Mouse (Mus musculus) hindbrain, embryonic 15.5 days (tissue): ENCODE results near the gene Efcab11. TPM values are rescaled to one million over a fixed set of nuclear protein-coding genes. Genes with fewer than 3 reads are reported as not detected.
A peak's percentile ranks its signal among the peaks of the same experiment; 100 is the strongest.

ENCODE experiments used
- ATAC-seq: fragments of 200-750 bp; cut with Nextera tagmentation; 2 replicates; pipeline ENCODE4 v1.8.0; 2017; ENCODE audit warnings: low read depth, moderate number of reproducible peaks, moderate TSS enrichment; ENCODE audit not compliant: low FRiP score
- H3K27ac ChIP-seq: fragments of 300-500 bp; sonication (generic); replicated peaks from 2 replicates; pipeline ENCODE4 v1.5.1; 2015; ENCODE audit warnings: mild to moderate bottlenecking, inconsistent platforms
- H3K27me3 ChIP-seq: fragments of 300-500 bp; sonication (generic); 2 replicates; pipeline ENCODE4 v1.6.1; 2015; ENCODE audit warnings: control low read depth, inconsistent platforms
- H3K36me3 ChIP-seq: fragments of 300-500 bp; sonication (generic); 2 replicates; pipeline ENCODE4 v1.6.1; 2015; ENCODE audit warnings: control low read depth, inconsistent platforms
- H3K4me1 ChIP-seq: fragments of 300-500 bp; sonication (generic); replicated peaks from 2 replicates; pipeline ENCODE4 v1.6.1; 2015; ENCODE audit warnings: control low read depth, inconsistent platforms
- H3K4me2 ChIP-seq: fragments of 300-500 bp; sonication (generic); 2 replicates; pipeline ENCODE4 v1.6.1; 2015; ENCODE audit warnings: moderate library complexity, mild to moderate bottlenecking, inconsistent platforms
- H3K4me3 ChIP-seq: fragments of 300-500 bp; sonication (generic); 2 replicates; pipeline ENCODE4 v1.5.1; 2015; ENCODE audit warnings: mild to moderate bottlenecking, inconsistent platforms
- H3K9ac ChIP-seq: fragments of 300-500 bp; sonication (generic); 2 replicates; pipeline ENCODE4 v1.6.1; 2015; ENCODE audit warnings: inconsistent platforms
- H3K9me3 ChIP-seq: fragments of 300-500 bp; sonication (generic); 2 replicates; pipeline ENCODE4 v1.6.1; 2016; ENCODE audit warnings: control low read depth, inconsistent platforms
- WGBS: fragments of 180-500 bp; shearing (Covaris S2); methylation state at CpG from one replicate; pipeline ENCODE4 v1.1.7; 2015; 5-methylcytosine and 5-hydroxymethylcytosine counted together
- polyA plus RNA-seq: library from polyadenylated mRNA; unstranded; fragments of >200 nt; fragmentation: Nextera tagmentation; extraction: Ambion mirVana; gene quantifications from 2 replicates; pipeline ENCODE4 v1.2.1, GENCODE M21; 2015

Gene Efcab11
- 5.2 and 6.0 TPM in 2 replicates for polyA plus RNA-seq

DNA sequence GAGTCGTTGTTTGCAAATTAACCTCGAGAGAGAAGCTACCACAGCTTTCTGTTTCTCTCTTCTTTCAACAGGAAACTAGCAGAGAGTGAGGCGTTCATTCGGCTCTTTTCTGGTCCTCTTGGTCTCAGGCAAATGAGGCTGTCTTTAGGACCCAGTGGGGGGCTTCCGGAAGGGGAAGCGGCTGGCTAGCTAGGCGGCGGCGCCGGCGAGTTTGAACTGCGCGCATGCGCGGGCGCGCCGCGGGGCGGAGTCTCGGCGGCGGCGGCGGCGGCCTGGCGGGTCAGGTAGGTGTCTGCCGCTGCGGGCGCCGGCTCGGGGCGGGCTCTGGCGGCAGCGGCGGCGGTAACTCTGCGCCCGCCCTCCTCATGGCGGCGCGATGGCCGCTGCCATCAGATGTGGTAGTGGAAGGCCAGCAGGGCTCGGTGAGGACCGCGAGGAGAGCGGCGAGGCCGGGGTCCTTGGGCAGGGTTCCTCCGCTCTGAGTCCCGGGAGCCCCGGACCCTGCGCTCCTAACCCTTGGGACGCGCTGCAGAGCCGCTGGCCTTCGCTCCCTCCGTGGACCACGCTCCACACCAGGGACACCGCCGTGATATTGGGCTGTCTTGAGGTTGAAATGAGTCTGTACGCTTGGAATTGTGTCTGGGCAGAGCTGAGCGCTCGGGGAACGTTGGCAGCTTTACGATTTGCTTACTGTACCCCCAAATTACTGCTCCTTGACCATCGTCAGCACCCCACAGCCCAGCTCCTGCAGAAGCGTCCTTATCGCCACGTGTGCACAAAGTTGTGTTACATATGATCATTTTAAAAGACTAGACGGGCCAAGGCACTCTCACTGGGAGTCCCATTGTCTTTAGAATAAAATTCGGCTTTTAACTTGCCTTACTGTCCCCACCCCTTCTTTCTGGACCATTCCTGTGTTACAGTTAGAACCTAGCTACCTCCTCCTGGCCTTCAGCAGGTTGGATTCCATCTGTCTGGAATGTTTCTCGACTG is at the start of gene Efcab11, which contains the start of gene Tdp1:
Gene Efcab11, minus strand, starts transcription at position 171 of the 993 bp plus-strand sequence.
Gene Tdp1, plus strand, starts transcription at position 249 of the 993 bp plus-strand sequence.
- WGBS, result under 1% methylated on average over 70 of the region's 73 CpGs
- Histone ChIP-seq H3K4me2 (peak within 1 kb of the TSS; percentile 97), H3K4me1 (peaks cover 23% of the 10 kb centered on the region), H3K36me3 (no peaks in the 10 kb centered on the region), H3K9ac (peak within 1 kb of the TSS; percentile 84), H3K27ac (peak within 1 kb of the TSS; percentile 85), H3K9me3 (no peaks in the 10 kb centered on the region), H3K4me3 (peak within 1 kb of the TSS; percentile 93), H3K27me3 (no peaks in the 10 kb centered on the region)
- peak; percentile 85 for ATAC-seq

DNA sequence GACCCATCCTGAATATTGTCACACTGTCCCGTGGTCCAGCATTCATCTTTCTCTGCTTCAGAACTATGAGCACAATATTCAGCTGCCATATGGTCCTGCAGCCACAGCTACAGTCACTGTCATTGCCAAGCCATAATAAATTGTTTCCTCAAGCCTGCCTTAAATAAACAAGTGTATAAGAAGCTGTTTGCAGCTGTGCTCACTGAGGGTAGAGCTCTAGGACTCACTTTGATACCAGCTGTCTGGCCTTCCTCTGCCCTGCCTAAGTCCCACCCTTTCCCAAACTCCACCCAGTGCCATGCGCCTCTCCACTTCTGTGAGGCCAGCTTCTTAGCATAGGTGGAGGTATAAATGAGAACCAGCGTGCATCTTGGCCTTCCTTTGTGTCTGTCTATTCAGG is 49.4 kb upstream of the Efcab11 start:
- Histone ChIP-seq H3K27me3 (no peaks in the 10 kb centered on the region), H3K36me3 (peaks cover 6% of the 10 kb centered on the region; the same call in 1 of the 2 replicates), H3K4me3 (no peak overlapping the region), H3K9me3 (no peaks in the 10 kb centered on the region), H3K4me2 (no peak overlapping the region), H3K27ac (no peak overlapping the region), H3K4me1 (no peaks in the 10 kb centered on the region), H3K9ac (no peak overlapping the region)
- ATAC-seq, result no peak
- 93% methylated on average over 3 of the region's 3 CpGs for WGBS

DNA sequence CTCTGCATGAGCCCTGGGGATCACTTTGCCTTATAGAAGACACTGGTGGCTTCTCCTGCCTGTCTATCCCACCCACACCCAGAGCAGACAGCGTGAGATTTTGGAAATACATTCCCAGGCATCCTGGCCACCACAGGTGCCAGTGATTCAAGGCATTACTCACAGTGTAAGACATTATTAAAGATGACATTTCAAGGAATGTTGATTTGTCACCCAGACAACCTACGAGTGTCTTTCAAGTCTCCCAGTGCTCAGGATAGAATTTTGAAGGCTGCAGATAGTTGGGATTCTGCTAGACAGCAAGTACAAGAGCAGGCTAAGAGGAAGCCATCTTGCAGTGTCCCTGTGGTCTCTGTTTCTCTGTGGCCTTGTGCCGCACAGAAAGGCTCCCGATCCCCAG is 48.0 kb upstream of the Efcab11 start:
- Histone ChIP-seq H3K4me1 (no peaks in the 10 kb centered on the region), H3K4me3 (no peak overlapping the region), H3K27ac (no peak overlapping the region), H3K4me2 (no peak overlapping the region), H3K36me3 (peaks cover 6% of the 10 kb centered on the region), H3K27me3 (no peaks in the 10 kb centered on the region), H3K9me3 (no peaks in the 10 kb centered on the region), H3K9ac (no peak overlapping the region)
- ATAC-seq, result no peak
- WGBS, result 94% methylated on average over 4 of the region's 4 CpGs

DNA sequence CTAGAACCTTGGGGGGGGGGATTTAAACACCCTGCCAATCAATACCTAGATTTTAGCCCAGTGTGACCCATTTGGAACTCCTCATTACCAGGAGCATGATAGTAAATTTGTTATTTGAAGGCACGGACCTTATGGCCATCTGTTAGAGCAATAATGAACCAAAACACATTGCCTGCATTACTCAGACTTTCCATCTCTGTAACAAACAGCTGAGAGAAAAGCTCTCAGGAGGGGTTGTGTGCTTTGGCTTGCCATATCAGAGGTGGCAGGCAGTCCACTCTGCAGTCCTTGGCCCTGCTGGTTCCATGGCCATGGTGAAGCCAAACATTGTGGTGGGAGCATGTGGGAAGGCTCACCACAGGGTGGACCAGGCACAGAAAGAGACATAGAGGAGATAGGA is 44.9 kb upstream of the Efcab11 start:
- Histone ChIP-seq H3K9ac (no peak overlapping the region), H3K4me1 (peaks cover under 1% of the 10 kb centered on the region; the same call in 1 of the 2 replicates), H3K36me3 (peaks cover 11% of the 10 kb centered on the region), H3K9me3 (no peaks in the 10 kb centered on the region), H3K4me2 (no peak overlapping the region), H3K4me3 (no peak overlapping the region), H3K27ac (no peak overlapping the region), H3K27me3 (no peaks in the 10 kb centered on the region)
- 67% methylated on average over 1 of the region's 1 CpGs for WGBS
- ATAC-seq, result no peak

DNA sequence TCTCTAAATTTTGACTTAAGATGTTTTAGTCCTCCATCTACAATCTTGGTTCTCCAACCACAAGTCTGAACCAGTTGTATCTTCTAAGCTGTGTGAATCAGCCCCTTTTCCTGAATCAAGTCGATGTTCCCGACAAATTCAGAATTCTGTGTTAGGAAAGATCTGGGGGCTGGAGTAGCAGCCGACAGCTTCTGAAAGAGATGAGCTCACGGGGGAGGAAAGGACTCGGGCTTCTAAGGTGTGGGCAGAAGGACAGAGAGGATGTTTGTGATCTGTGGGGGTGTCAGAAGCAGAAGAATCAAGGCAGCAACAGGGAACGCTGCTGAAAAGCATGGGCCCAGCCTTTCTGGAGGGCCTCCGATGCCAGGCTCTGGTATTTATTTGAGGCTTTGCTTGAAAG is 44.1 kb upstream of the Efcab11 start:
- no peak overlapping the region for H3K4me2 ChIP-seq
- no peak overlapping the region for H3K27ac ChIP-seq
- H3K4me1 ChIP-seq, result peaks cover 8% of the 10 kb centered on the region
- H3K36me3 ChIP-seq, result peaks cover 11% of the 10 kb centered on the region
- H3K9me3 ChIP-seq, result no peaks in the 10 kb centered on the region
- no peak overlapping the region for H3K9ac ChIP-seq
- 88% methylated on average over 7 of the region's 7 CpGs for WGBS
- ATAC-seq, result no peak
- H3K27me3 ChIP-seq, result no peaks in the 10 kb centered on the region
- H3K4me3 ChIP-seq, result no peak overlapping the region

DNA sequence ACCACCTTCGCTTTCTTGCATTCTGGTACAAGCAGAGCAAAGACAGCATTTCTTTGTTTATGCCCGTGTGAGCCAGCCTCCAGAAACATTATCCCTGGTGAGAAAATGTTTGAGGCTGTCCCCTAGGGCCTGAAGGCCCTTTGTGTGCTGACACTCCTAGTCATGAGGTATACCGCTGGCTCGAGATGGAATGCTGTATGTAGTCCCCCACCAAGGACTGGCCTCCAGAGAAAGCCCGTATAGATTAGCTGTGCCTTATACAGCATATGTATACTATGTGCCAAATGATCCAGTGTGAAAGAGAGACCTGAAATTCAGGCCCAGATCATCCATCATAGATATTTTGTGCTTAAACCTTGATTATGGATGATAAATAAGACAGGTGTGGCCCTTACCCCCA is 39.5 kb upstream of the Efcab11 start:
- H3K36me3 ChIP-seq, result peaks cover 12% of the 10 kb centered on the region
- no peak overlapping the region for H3K4me3 ChIP-seq
- peak overlapping the region; percentile 77 for H3K27ac ChIP-seq
- no peaks in the 10 kb centered on the region for H3K27me3 ChIP-seq
- H3K4me1 ChIP-seq, result peaks cover 16% of the 10 kb centered on the region
- H3K9me3 ChIP-seq, result no peaks in the 10 kb centered on the region
- 34% methylated on average over 5 of the region's 5 CpGs for WGBS
- no peak overlapping the region for H3K9ac ChIP-seq
- ATAC-seq, result peak; percentile 58; the same call in 1 of the 2 replicates
- no peak overlapping the region for H3K4me2 ChIP-seq

DNA sequence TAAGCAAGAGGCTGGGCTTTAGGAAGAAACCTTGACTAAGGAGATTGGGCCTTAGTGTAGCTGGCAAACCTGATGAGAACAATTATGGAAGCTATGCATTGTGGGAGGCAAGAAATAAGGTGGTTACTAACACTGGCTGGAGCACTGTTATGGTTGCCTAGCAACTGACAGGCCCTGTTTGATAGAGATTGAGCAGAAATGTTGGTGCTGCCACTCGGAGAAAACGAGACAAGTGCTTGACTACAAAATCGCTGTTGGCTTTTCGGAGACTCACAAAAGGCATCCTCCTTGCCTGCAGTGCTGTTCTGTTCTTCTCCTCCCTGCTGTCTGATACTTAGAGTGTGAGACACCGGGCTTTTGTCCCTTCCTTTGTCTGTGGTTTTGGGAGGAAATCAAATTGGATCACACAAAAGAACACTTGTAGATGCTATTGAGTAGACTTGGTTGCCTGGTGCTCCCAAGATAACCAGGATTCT is 38.9 kb upstream of the Efcab11 start:
- ATAC-seq, result peak; percentile 86
- WGBS, result 8% methylated on average over 5 of the region's 5 CpGs

DNA sequence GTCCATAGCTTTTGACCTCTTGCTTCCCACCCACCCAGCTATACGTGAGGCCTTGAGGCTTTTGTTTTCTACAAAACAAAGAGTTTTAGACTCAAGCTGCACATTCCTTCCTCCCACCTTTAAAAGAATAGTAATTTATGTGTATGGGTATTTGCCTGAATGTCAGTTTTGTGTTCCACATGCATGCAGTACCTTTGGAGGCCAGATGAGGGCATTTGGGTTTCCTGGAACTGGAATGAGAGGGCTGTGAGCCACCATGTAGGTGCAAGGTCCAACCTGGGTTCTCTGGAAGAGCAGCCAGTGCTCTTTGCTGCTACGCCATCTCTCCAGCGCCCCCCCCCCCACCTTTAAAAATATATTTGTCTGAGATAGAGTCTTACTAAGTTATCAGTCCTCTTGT is 36.8 kb upstream of the Efcab11 start:
- H3K4me2 ChIP-seq, result no peak overlapping the region
- H3K4me1 ChIP-seq, result peaks cover 16% of the 10 kb centered on the region
- H3K36me3 ChIP-seq, result peaks cover 18% of the 10 kb centered on the region
- no peak overlapping the region for H3K27ac ChIP-seq
- H3K27me3 ChIP-seq, result no peaks in the 10 kb centered on the region
- no peak overlapping the region for H3K4me3 ChIP-seq
- 83% methylated on average over 3 of the region's 3 CpGs for WGBS
- no peaks in the 10 kb centered on the region for H3K9me3 ChIP-seq
- no peak for ATAC-seq
- no peak overlapping the region for H3K9ac ChIP-seq

More for the DNA sequence above, 38.9 kb upstream of the Efcab11 start:
- H3K4me3 ChIP-seq, result no peak overlapping the region
- H3K36me3 ChIP-seq, result peaks cover 17% of the 10 kb centered on the region
- no peaks in the 10 kb centered on the region for H3K9me3 ChIP-seq
- H3K4me1 ChIP-seq, result peaks cover 16% of the 10 kb centered on the region
- H3K27me3 ChIP-seq, result no peaks in the 10 kb centered on the region
- H3K27ac ChIP-seq, result peak overlapping the region; percentile 77
- H3K4me2 ChIP-seq, result no peak overlapping the region
- no peak overlapping the region for H3K9ac ChIP-seq

DNA sequence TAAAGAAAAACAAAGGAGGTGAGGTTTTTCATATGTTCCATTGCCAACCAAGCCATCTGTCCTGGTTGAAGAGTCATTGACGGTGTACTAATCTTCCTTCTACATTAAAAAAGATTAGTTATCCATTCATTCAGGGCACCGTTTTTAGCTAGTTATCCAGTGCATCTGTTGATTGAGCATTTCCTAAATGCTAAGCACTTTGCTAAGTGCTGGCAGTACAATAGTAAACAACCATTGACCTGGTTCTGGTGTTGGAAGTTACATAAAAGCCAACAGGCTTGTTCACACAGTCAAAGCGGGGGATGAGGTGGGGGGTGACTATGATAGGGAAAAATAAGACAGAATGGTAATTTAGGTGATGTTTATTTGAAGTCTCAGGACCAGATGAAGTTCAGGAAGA is 35.4 kb upstream of the Efcab11 start:
- H3K36me3 ChIP-seq, result peaks cover 27% of the 10 kb centered on the region
- no peak overlapping the region for H3K9ac ChIP-seq
- no peak overlapping the region for H3K27ac ChIP-seq
- H3K4me3 ChIP-seq, result no peak overlapping the region
- H3K4me2 ChIP-seq, result no peak overlapping the region
- WGBS, result 94% methylated on average over 3 of the region's 3 CpGs
- peaks cover 16% of the 10 kb centered on the region for H3K4me1 ChIP-seq
- no peaks in the 10 kb centered on the region for H3K27me3 ChIP-seq
- H3K9me3 ChIP-seq, result no peaks in the 10 kb centered on the region
- no peak for ATAC-seq

DNA sequence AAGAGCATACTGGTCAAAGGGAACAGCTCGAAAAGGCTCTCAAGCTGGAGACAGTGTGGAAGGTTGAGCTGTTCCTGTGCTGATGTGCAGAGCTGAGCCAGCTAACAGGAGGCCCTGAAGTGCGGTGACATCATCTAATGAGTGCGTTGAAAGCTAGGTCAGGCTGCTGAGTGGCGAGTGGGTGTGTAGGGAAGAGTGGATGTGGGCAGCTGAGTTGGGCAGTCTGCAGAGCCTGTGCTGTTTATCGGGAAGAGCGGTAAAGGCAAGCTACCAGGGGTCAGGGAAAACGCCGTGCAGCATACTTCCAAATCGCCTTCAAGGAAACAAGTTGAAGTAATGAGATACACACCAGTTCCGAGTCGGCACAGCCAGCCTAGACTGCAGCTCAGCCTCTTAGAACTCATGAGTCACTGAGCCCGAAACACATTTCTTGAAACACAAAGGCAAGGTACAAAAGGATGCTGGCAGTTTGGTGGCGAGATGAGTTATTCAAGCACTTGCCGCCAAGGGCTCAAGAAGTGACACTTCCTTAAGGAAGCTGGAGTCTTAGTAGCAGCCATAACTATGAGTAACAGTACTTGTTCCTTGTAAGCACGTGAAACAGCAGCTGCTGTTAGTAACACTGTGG is 33.7 kb upstream of the Efcab11 start:
- Histone ChIP-seq H3K27ac (no peak overlapping the region), H3K9me3 (no peaks in the 10 kb centered on the region), H3K4me2 (no peak overlapping the region), H3K4me1 (peaks cover 4% of the 10 kb centered on the region), H3K4me3 (no peak overlapping the region), H3K27me3 (no peaks in the 10 kb centered on the region), H3K36me3 (peaks cover 41% of the 10 kb centered on the region), H3K9ac (no peak overlapping the region)
- WGBS, result 87% methylated on average over 15 of the region's 15 CpGs
- no peak for ATAC-seq

DNA sequence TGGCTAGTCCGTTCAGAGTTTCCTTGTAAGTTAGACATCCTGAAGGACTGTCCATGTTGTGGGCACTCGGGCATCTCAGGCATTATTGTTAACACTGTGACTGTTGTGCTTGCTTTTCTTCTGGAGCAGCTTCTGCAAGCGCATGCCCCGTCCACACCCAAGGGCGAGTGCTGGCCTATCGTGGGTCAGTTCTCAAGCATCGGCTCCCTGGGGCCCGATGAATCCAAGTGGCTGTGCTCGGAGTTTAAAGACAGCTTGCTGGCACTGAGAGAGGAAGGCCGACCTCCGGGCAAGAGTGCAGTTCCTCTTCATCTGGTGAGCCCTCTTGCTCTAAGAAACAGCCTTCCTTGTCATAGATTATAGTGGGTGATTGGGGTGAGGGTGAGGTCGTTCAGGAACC is 27.2 kb upstream of the Efcab11 start:
- Histone ChIP-seq H3K4me3 (no peak overlapping the region), H3K27ac (no peak overlapping the region), H3K36me3 (peaks cover 65% of the 10 kb centered on the region), H3K27me3 (no peaks in the 10 kb centered on the region), H3K9ac (no peak overlapping the region), H3K4me1 (no peaks in the 10 kb centered on the region), H3K4me2 (no peak overlapping the region), H3K9me3 (no peaks in the 10 kb centered on the region)
- WGBS, result 90% methylated on average over 12 of the region's 12 CpGs
- no peak for ATAC-seq

DNA sequence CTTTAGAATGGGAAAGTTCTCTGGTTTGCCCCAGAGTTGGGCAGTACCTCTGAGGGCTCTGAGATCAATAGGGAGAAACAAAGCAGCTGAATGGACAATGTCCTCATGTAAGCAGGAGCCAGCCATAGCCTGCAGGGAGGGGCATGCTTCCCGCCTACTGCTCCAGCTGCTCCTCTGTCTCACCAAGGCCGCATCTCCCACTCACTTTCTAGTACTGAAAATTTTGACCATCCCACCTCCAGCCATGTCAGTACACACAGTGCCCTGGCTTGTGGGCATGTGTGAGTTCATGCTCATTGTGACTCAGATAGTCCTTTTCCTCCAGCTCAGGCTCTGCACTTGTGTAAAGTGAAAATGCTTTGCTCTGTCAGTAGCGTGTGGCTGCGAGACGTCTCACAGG is 20.3 kb upstream of the Efcab11 start:
- Histone ChIP-seq H3K4me1 (no peaks in the 10 kb centered on the region), H3K9ac (no peak overlapping the region), H3K4me3 (no peak overlapping the region), H3K36me3 (peaks cover 49% of the 10 kb centered on the region), H3K4me2 (no peak overlapping the region), H3K9me3 (no peaks in the 10 kb centered on the region), H3K27ac (no peak overlapping the region), H3K27me3 (no peaks in the 10 kb centered on the region)
- WGBS, result 86% methylated on average over 5 of the region's 5 CpGs
- ATAC-seq, result no peak
